ENCODE assay signal across 13 mouse cellular contexts in genomic region chr3:9358111-9358510, GRCm38 (mm10).
DNase-seq lines count a peak whose midpoint lies in the region; ATAC-seq lines count a peak whose summit lies in the region.
"Had no signal": no experiment of that assay in that cellular context is flagged by ENCODE, and none has a peak within 500 bp of the region (broad histone marks: within the 10 kb centered on the region; RNA-seq: fewer than 3 reads in every experiment).

No protein-coding gene starts in this region.

- no peak overlapping the region for H3K9ac ChIP-seq in hindbrain, embryonic 16.5 days (ENCODE audit: low read depth, low read length)

- H3K4me3 ChIP-seq in heart, embryonic 10.5 days, result no peak overlapping the region
- H3K4me3 ChIP-seq in hindbrain, embryonic 16.5 days (ENCODE audit: low read length), result no peak overlapping the region
- H3K4me3 ChIP-seq: gastrocnemius, adult 2 months; myocyte had no signal

- H3K27me3 ChIP-seq in heart, embryonic 10.5 days (ENCODE audit: insufficient read depth, poor library complexity, severe bottlenecking), result no peaks in the 10 kb centered on the region
- H3K27me3 ChIP-seq in hindbrain, embryonic 16.5 days (replicated peaks; ENCODE audit: control insufficient read depth, insufficient read depth, low read length), result no peaks in the 10 kb centered on the region

- WGBS in heart, embryonic 10.5 days, result 56% methylated on average over 12 of the region's 12 CpGs
- 47% methylated on average over 12 of the region's 12 CpGs for WGBS in hindbrain, embryonic 16.5 days

- ATAC-seq in hindbrain, embryonic 16.5 days, result peak; percentile 70
- ATAC-seq in erythroblast, adult 5-6 weeks (replicated peaks; ENCODE audit: low FRiP score, poor library complexity, severe bottlenecking), result no peak
- ATAC-seq in CD4-positive, CD25-positive, alpha-beta regulatory T cell, adult 4 months, result no peak

- H3K4me2 ChIP-seq in hindbrain, embryonic 16.5 days (ENCODE audit: low read length), result no peak overlapping the region
- H3K4me2 ChIP-seq: liver, embryonic 11.5 days had no signal

- H3K27ac ChIP-seq in heart, embryonic 10.5 days, result no peak overlapping the region
- no peak overlapping the region for H3K27ac ChIP-seq in hindbrain, embryonic 16.5 days (ENCODE audit: low read depth, low read length)
- H3K27ac ChIP-seq: gastrocnemius, adult 2 months had no signal

- H3K36me3 ChIP-seq in heart, embryonic 10.5 days, result no peaks in the 10 kb centered on the region
- no peaks in the 10 kb centered on the region for H3K36me3 ChIP-seq in hindbrain, embryonic 16.5 days (ENCODE audit: control insufficient read depth, insufficient read depth, low read length)

- intact Hi-C loops in heart, postnatal 36 days (cut with DNase I), result no loop called here
- intact Hi-C loops in left cerebral cortex, postnatal 14 days (cut with DNase I), result no loop called here
- intact Hi-C loops in left cerebral cortex, postnatal 4 days (cut with DNase I), result no loop called here

- H3K4me1 ChIP-seq in heart, embryonic 10.5 days, result peaks cover 15% of the 10 kb centered on the region; the same call in 1 of the 2 replicates
- no peaks in the 10 kb centered on the region for H3K4me1 ChIP-seq in hindbrain, embryonic 16.5 days (ENCODE audit: control insufficient read depth, insufficient read depth, low read depth, low read length)

- H3K9me3 ChIP-seq in heart, embryonic 10.5 days, result no peaks in the 10 kb centered on the region
- no peaks in the 10 kb centered on the region for H3K9me3 ChIP-seq in hindbrain, embryonic 16.5 days (ENCODE audit: control insufficient read depth, low read length)

- peak; percentile 43 for DNase-seq in heart, embryonic 10.5 days (ENCODE audit: low spot score)
- DNase-seq in heart, postnatal 36 days, result no peak
- peak; percentile 39 to 52 for DNase-seq in left cerebral cortex, postnatal 14 days (ENCODE audit: low spot score in 2 of 2)
- DNase-seq in left cerebral cortex, postnatal 4 days, result no peak
- peak; percentile 42 for DNase-seq in adrenal gland, postnatal 10 days
- DNase-seq: gastrocnemius, adult 2 months; kidney, postnatal 10 days; thymus, postnatal 14 days had no signal

Comparison
In these comparisons a context has a peak if more than half of its experiments do, and no peak if none do; other contexts are left out.
1. DNase-seq: peak in heart, embryonic 10.5 days (single experiment), left cerebral cortex, postnatal 14 days (2 of 2) and adrenal gland, postnatal 10 days (single experiment); none in heart, postnatal 36 days (0 of 2) and left cerebral cortex, postnatal 4 days (single experiment).